Mouse (Mus musculus): ENCODE measurements around the gene Ccdc69.

Gene Ccdc69

DNA sequence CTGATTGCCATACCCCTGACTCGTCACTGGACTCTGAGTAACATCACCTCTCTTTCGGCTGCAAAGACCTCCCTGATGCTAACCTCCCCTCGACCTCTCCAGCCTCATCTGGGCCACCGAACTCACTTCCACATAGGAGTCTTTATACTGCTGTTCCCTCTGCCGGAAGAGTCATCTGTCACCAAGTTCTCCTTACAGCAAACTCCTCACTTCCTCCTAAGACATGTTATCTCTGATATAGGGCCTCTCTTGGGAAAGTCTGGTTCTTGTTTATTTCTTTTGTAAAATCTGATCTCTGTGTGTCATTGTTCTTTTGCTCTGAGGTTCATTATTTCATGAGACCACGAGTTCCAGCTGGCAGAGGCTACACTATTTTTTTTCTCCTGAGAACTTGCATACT lies 69.7 kb downstream of the Ccdc69 start:
- DNase-seq (ENCODE audit: low spot score): no peak

DNA sequence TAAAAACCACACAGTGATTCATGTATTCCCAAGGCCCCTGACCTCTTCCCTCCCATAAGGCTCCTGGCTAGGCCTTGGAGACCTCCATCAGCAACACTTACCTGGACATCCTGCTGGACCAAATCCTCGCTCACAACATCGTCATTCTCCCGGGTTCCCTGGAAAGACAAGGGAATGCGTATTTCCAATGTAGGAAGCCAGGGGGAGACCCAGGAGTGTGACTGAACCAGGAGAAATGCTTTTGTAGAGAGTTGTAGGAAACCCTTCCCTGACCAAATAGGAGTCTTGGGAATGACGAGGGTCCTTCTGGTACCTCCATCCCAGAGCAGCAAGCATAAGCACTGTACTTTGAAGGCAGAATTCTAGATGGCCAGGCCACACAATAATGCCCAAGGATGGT lies 72.2 kb downstream of the Ccdc69 start:
- DNase-seq (ENCODE audit: low spot score): no peak

DNA sequence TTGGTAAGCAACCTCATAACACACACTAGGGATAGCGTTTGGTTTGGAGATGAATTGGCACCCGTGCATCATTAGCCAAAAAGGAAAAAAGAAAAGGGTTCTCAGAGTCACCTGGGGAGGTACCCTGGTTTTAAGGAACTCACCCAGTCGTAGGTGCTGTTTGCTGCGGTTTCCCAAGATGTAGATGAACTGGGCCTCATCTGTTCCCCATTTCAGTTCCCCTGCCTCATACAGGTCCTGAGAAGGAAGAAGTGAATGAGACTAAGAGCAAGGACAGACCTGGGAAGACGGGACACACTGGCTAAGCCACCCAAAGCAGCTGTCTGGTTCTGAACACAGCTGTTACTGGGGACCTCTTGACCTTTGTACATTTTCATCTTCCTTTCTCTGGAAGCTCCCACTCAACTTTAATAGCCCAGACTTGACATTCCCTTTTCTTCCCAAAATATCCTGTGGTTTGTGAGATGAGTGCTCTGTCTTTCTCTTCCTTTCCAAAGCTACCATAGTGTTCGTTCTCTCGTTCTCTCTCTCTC lies 72.9 kb downstream of the Ccdc69 start:
- no peak for DNase-seq (ENCODE audit: low spot score)
